Mouse (Mus musculus) right cerebral cortex, adult 18-20 months (tissue): ENCODE measurements around the gene Zfp46.

Experiments
- DNase-seq: peaks from one replicate; pipeline ENCODE4 v3.0.0; 2022; ENCODE audit warnings: mixed read lengths

Zfp46 gene

DNA sequence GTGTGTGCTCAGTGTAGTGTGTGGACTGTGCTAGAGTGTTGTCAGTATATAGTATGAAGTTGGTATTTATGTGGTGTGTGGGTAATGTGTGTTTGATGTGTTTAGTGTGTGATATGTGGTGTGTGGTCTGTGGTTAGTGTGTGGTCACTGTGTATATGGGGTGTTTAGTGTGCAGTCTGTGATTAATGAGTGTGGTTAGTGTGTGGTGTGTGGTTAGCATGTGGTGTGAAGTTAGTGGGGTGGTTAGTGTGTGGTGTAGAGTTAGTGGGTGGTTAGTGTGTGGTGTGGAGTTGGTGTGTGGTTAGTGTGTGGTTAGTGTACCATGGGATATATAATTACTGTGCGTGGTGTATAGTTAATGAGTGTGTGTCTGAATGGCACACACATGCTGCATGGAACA, 15.6 kb upstream of the Zfp46 start:
- DNase-seq = no peak

DNA sequence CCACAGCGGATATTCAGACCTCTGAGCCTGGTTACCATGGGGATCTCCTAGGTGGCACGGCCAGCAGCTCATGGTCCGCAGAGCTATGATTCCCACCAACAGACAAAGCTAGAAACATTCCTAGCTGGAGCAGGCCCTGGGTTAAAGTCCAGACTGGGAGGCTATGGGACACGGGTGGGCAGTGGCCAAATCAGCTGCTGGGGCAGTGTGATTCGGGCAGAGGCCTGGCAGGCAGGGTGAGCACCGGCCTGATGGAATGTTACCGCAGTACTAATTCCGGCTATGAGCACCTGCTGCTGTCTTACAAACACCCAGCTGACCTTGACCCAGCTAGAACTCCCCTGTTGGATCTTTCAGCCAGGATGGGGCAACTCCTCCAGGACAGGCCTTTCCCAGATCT, 13.8 kb upstream of the Zfp46 start:
- DNase-seq = no peak

DNA sequence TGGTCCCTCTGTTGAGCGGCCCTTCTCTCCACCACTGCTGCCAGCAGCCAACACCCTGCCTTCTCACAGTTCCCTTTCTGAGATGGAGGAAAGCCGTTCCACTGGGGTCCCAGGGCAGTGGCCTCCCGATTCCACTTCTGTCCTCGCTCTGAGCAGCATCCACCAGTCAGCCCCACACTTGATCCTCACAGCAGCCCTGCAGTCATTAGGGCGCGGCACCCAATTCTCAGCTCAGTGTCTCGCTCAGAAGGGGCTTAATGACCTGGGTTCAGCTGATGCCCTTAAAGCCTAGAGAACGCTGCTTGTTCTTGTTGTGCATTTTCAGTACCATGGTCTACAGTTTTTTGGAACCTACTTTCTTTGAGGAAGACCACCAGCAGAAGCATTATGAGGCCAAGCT, 3.4 kb upstream of the Zfp46 start:
- no peak for DNase-seq

DNA sequence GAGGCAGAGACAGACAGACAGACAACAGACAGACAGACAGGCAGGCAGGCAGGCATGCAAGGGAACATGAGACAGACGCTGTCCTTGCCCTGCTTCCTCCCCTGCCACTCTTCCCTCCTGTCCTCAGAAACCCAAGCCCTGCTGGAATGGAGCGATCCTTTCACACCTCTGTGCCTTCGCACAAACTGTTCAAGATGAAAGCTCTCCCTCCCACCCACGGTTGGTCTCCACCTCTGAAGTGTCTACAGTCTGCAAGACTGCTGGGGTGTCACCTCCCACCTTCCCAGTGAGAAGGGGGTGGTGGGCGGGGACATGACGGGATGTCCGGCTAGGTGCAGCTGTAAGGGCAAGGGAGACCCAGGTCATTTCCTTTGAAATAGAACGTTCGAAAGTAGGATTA, 2.9 kb upstream of the Zfp46 start:
- peak; percentile 83 for DNase-seq

DNA sequence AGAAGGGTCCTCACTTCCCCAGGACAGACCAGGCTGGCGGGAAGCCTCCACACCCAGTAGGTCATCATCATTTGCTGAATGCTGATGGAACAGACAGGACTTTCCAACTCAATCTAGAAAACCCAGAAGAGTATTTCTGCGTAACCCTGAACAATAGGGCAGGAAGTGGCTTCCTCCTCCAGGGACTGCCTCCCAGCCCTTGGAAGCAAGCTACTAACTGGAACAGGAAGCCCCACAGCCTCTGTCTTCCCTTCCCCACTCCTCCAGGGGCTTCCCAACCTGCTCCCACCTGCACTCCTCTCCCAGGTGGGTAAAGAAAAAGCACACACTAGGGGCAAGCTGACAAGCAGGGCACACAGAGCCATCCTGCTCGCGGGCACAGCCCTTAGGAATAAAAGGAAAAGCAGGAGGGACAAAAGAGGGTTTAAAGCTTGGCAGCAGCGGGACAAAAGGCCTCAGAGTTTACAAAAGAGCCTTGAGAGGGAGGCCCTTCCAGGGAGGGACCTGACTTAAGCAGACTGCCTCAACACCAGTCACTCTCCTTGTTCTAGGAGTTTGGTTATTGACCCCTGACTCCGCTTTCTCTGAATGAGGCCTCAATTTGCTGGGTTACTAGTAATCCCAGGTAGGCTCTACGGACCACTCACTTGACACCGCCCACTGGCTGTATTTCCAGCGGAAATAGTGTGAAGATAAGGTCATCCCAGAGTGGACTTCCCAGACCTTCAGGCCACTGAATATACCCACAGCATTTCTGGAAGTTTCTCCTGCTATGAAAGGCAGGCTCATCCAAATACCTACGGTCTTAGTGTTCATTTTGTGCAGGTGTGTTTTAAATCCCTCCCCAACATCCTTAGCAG, 1.6 kb upstream of the Zfp46 start:
- DNase-seq = no peak

DNA sequence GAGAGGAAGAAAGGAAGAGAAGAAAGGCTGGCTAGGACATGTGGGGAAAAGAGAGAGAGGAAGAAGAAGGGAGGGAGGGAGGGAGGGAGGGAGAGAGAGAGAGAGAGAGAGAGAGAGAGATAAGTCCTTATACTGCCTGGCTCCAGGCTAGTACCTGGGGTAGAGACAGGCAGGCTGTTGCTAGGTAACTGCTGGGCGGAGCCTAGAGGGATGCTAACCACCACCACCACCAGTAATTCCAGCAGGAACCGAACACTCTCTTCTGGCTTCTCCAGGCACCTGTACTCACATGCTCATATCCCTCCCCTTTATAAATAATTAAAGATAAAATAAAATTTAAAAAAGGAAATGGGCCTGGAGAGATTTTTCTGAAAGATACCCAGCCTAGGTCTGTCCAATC, 700 bp upstream of the Zfp46 start:
- peak; percentile 30 for DNase-seq

DNA sequence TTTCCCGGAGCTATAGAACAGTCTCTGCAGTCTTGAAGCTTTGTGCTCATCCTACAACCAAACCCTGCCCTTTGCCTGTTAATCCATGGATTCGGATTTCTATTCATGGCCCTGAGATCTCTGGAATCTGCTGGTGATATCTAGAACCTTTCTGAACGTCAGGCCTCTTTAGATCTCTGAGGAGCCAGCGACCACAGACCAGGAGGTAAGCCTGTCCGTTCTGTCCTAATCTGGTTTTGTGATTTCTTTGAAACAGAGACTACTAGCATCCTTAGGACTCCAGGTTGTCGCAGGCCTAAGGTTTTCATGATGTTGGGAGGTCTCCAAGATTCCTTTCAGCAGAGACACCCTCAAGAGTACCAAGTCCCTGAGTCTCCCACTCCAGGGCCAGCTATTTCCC, 408 bp downstream of the Zfp46 start:
- no peak for DNase-seq

DNA sequence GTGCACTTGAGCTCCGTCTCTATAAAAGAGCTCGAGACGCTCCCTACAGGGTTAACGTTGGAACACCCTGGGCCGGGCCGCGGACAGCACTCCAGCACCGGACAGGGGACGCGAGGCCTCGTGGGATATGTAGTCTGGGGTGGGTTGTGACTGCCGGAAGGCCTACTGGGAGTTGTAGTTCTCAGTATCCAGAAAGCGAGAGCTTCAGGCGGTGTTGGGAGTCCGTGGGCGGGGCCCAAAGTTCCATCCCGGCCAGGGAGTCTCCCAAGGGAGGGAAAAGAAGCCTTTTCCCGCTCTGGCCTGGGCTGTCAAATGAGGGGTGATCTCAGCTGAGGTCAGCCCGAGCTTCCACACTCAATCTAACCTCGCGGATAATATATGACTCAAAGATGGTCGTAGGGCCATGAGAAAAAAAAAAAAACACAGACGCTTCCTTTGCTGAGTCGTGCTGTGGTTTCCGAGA, 896 bp downstream of the Zfp46 start:
- peak; percentile 97 for DNase-seq

DNA sequence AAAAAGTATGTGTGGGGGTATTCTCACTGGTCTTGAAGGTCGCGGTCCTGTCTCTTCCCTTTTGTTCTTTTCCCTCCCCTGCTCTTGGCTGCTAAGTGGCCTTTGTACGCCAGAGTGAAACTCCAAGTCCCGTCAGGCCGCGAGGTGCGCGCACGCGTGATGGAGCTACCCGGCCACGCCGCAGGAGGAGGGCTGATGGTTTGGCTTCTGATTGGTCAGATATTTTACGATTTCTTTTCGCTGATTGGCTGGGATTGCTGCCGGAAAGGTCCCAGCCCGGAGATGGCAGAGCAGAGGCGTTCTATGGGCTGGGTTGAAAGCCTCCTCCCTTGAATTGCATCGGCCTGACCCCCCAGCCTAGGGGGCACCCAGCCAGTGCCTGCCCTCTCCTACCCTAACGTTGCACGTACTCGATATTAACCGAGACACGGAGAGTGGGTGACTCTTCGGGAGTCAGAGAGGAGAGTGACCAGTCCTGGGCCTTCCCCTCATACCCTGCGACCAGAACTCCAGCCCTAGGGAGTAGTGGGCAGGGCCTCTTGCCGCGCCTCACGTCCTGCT, 1.4 kb downstream of the Zfp46 start:
- DNase-seq = peak; percentile 98

DNA sequence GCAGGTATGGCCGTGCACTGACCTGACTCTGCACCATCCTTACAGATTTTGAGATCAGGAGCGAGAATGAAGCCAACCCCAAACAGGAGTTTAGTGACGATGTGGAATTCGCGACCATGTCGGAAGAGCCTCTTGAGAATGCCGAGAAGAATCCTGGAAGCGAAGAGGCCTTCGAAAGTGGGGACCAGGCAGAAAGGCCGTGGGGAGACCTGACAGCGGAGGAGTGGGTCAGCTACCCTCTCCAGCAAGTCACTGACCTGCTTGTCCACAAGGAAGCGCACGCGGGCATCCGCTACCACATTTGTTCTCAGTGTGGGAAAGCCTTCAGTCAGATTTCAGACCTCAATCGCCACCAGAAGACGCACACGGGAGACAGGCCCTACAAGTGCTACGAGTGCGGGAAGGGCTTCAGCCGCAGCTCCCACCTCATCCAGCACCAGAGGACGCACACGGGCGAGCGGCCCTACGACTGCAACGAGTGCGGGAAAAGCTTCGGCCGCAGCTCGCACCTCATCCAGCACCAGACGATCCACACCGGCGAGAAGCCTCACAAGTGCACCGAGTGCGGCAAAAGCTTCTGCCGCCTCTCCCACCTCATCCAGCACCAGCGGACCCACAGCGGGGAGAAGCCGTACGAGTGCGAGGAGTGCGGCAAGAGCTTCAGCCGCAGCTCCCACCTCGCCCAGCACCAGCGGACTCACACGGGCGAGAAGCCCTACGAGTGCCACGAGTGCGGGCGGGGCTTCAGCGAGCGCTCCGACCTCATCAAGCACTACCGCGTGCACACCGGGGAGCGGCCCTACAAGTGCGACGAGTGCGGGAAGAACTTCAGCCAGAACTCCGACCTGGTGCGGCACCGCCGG, 5.7 kb downstream of the Zfp46 start:
- DNase-seq = no peak

DNA sequence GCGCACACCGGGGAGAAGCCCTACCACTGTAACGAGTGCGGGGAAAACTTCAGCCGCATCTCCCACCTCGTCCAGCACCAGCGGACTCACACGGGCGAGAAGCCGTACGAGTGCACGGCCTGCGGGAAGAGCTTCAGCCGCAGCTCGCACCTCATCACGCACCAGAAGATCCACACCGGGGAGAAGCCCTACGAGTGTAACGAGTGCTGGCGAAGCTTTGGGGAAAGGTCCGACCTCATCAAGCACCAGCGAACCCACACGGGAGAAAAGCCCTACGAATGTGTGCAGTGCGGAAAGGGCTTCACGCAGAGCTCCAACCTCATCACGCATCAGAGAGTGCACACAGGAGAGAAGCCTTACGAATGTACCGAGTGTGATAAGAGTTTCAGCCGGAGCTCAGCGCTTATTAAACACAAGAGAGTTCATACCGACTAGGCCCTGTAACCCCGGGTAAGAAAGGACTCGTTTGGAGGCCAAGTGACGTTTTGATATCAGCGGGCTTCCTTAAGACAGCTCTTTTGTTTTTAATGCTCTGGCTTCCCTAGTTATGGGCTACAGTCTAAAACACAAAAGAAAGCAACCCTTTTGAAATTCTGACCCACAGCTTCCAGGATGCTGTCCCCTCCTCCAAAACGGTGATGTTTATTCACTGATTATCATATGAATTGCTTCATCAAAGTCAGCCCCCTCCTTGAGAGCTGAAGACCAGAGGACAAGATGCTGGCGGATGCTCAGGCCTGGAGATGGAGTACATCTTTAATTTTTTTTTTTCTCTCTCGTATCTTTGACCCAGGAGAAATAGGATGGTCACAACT, 6.5 kb downstream of the Zfp46 start:
- DNase-seq = no peak

DNA sequence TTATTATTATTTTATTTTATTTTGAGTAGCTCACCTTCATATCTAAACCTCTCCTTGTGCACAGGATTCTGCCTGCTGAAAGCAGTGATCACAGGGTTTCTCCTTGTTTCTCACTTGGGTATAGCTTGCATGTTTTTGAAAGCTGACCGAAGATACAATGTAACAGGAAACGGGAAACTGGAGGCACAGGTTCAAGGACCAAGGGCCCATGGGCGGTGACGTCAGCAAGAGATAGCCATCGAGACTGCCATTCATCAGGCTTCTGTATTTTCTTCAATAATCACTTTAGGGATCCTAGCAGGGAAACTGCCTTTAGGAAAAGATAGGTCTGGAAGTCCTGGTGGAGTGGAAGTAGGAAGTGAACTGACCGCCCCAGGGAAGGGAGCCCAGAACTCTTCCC, 7.2 kb downstream of the Zfp46 start:
- DNase-seq = no peak

DNA sequence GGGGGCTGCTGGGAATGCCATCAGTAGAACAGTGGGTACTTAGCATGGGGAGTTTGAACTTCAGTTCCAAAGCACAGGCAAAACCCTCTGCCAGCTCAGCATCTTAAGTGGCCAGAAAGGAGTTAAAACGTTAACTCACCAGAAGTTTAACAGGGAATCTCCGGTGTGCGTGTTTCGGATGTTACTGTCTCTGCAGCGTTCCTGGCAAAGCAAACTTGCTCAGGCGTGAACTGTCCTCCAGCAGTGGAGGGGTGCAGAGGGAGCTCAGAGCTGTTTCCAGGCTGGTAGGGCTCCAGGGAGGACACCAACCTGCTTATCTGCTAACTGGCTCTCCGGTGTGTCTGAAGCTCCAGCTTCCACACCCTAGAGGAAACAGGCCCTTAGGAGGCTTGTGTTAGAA, 11.5 kb downstream of the Zfp46 start:
- DNase-seq = no peak

DNA sequence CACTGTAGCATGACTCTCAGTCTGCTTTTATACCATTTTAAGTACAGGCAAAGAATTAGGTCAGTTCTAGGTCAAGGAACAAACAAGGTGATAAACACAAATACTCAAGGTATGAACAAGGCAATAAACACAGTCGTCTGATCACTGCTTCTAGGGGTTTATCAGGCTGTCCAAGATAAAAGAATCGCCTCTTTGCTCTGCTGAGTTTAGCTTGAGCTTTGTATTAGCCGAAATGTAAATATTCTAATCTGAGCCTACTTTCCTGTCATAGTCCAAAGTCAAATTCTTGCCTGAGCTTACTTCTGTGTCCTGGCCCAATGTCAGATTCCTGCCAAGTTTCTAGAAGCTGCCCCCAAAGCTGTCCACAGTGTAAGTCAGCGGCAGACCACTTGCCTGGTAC, 18.0 kb downstream of the Zfp46 start:
- DNase-seq = no peak

DNA sequence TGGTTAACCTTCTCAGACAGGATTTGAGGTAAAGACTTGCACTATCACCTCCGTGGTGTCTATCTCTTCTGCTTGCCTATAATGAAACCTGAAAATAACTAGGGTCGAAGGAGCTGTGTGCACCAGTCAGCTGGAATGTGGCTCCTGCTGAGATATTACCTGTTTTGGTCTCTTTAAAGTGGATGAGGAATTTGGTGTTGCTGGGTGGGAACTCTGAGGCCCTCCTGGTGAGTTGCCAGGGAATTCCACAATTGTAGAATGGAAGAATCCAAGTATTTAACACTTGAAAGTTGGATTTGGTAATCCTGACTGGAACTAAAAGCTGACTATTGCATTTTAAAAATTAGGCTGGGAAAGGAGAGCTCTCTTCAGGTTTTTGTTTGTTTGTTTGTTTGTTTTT, 19.7 kb downstream of the Zfp46 start:
- no peak for DNase-seq

DNA sequence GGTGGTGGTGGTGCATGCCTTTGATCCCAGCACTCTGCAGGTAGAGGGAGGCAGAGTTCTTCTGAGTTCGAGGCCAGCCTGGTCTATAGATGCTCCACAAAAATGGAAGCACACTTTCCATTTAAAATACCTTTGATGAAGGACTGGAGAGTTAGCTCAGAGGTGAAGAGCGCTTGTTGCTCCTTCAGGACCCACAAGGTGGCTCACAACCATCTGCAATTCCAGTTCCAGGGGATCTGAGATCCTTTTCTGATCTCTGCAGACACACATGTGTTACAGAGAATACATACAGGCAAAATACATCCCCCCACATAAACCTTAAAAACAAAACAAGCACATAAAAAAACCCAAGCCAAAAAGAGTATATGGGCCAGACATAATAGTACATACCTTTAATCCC, 23.9 kb downstream of the Zfp46 start:
- no peak for DNase-seq

DNA sequence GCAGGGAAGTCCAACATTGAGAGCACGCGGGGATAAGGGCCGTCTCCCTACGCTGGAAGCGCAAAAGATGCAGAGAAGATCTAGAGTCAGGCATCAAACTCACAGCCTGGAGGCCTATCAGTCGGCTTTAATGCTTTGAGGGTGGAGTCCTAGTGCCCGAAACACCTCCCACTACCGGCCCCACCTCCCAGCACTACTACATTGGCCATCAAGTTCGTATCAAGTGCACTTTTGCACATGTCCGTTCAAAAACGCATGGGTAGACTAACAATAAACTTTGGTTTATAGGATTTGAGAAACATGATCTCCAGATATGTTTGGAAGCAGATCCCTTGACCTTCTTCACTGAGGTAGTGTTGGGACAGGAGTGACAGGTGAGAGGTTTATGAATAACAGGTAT, 25.3 kb downstream of the Zfp46 start:
- DNase-seq = no peak

DNA sequence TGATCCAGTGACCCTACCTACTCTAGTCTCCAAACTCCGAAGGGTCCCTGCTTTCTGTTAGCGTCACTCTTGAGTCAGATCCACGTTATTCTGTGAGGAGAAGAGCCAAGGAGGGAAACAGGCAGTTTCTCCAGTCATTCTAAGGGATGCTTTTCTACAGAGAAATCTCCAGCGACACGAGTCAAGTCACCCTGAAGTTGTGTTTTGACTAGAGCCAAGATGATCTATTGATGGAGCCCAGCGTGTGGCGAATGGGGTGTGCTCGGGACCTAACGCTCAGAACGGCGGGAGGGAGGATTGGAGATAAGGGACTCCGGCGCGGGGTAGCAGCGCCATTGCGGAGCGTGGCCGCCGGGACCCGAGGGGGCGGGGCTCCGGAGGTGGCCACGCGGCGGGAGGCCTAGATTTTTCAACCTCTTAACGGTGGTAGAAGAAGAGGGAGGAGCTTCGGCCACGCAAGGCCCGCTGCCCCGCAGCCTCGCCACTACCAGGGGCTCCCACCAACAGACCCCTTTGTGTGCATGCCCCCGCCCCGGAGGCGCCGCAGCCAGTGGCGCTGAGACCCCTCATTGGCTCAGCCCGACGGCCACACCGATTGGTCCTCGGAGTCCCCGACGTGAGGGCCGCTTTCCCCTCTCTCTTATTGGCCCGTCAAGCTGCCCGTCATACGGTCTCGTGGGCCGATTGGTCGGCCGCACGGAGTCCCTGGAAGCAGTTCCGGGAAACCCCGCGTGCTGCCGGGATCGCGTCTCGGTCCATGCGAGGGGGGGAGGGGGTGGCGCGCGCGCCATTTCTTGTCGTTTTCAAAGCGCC, 26.0 kb downstream of the Zfp46 start, which contains the start of gene Hnrnpr:
Gene Hnrnpr (plus strand): TSS at position 714 of the 813 bp plus-strand sequence.
- DNase-seq = peak; percentile 98

DNA sequence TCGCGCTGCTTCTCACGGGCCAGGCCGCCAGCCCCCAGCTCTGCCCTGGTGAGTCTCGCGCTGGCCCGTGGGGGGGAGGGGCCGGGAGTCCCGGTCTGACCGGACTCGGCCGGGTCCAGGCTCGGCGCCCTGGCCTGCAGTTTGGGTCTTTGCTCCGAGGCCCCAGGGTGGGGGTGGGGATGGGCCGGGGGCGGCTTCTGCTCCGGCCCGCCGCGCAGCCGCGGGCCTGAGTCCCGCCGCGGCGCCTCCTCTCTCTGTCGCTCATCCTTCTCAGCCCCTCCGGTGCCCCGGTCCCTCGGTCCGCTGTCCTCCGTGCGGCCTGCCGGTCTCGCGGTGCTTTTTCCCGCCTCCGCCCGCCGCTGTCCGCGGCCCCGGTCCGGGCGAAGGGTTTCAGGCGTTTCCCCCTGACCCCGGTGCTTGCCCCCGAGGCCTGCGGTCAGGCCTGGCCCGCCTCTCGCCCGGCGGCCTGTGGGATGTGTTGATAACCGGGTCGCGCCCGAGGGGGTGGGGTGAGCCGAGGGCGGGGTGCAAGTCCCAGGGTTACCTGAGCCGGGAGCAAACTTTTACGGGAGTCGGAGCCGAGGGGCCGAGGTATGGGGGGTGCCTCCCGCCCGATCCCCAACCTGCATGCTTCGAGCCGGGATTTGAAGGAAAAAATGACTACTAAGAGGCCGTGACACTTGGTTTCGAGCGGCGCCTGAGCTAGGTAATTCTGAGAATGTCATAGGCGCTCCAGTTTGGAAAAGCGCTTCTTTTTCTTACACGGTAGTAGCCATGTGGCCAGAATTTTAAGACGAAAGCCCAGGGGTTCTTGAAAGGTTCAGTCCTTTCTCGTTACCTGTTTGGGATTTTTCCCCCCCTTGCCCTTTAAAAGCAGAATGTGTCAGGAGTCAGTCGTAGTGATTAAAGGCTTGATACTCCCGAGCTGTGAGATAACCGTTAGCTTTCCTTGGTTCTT, 26.8 kb downstream of the Zfp46 start:
- peak; percentile 17 for DNase-seq

DNA sequence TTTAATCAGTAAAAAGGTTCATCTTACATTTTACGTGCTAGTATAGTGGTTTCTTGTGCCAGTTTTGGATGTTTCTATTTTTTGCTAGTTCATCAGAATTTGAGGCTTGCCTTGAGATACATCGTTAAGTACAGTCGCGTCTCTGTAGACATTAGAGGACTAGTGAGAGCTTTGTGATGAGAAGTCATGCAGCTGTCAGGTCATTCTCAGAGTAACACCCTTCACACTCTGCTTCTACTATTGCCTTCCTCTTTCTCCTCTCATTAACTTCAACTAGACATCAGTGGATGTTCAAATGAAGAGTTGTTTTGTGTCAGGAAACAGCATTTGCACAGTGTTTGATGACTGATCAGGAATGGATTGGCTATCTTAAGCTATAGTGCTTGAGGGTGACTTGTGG, 28.1 kb downstream of the Zfp46 start:
- DNase-seq = no peak

DNA sequence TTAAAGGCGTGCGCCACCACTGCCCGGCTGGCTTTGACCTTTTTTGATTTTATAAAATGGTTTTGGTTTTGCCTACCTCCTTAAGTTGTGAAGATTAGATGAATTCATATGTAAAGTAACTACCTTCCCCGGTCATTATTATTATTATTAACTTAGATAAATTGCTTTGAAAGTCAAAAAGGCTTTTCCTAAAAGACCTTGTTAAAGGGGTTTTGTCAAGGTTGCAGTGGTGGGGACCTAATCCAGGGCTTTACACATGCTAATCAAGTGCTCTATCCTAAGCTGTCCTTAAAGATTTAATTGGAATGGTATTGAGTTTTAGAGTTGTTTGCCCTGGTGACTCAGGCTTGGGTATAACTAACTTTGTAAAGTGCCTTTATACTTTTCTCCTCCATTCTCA, 33.2 kb downstream of the Zfp46 start:
- DNase-seq = no peak
